Mouse (Mus musculus): ENCODE data around the gene Kdm4b.

DNA sequence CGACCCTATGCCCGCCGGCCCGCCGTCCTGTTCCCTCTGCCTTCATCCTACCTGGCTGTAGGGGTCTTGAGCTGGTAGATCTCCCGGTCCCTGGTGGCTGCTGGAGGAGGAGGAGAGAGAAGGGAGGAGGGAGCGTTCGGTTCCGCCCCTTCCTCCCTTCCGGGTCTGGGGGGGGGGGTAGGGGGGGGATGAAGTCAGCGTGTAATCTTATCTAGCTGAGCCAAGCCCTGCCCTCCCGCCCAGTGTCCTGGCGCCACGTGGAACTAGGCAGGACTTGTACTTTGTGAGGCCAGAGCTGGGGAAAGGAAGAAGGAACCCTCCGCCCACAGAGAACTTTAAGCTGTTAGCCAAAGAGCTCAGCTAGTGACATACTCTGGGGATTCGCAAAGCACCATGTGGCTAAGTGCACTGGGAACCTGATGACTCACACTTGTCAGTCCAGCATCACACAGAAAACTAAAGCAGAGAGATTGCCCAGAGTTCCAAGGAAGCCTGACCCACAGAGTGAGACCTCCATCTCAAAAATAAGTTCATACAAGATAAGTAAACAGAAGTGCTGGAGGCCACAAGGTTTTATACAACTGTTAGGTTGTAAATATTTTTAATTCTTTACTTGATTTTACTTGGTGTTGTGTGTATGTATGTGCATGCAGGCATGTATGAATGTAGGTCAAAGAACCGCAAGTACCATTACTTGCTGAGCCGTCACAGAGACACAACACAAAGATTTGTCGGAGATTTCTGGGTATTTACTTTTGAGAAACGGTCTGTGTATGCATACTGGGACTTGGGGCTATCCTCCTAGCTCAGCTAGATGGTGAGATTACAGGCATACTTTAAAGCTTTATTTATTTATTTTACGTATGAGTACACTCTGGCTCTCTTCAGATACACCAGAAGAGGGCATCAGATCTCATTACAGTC is 49.0 kb upstream of the Kdm4b start, which contains the start of gene Ticam1:
- no peak for TF ChIP-seq CTCF (IDR thresholded peaks at IDR 0.05; ENCODE audit: low read depth, low read length)
- no peak for TF ChIP-seq POLR2A (IDR thresholded peaks at IDR 0.05; ENCODE audit: insufficient read depth, low read length)
- TF ChIP-seq EP300 (IDR thresholded peaks at IDR 0.05; ENCODE audit: insufficient read depth, low read depth, low read length), result no peak

All from ES-Bruce4 (cell line).